Mouse (Mus musculus): ENCODE data around the gene Tspan18. TPM values are rescaled to one million over a fixed set of nuclear protein-coding genes. Genes with fewer than 3 reads are reported as not detected.

Tspan18 gene
- total RNA-seq, 4 experiments from 2014 or later, result 0.97 to 1.5 (median 1.4) TPM

DNA sequence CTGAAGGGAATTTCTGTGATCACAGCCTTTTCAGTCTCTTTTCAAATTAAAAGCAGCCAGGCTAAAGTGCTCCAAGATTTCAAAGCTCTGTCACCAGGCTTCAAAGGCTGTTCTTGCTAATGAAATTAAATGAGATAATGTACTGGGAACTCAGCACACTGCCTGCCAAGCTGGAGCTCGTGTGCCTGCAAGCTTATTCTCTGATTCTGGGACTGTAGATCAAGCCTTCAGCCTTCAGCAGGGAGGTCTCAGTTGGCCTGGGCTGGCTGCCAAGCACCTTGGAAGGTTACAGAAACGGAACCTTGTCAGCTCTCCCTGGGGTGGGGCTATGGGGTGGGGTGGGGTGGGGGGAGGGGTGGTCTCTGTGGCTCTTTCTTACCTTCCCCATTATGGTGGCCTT, 171.0 kb downstream of the Tspan18 start:
- no peak for DNase-seq (ENCODE audit: low spot score in 2 of 2)

DNA sequence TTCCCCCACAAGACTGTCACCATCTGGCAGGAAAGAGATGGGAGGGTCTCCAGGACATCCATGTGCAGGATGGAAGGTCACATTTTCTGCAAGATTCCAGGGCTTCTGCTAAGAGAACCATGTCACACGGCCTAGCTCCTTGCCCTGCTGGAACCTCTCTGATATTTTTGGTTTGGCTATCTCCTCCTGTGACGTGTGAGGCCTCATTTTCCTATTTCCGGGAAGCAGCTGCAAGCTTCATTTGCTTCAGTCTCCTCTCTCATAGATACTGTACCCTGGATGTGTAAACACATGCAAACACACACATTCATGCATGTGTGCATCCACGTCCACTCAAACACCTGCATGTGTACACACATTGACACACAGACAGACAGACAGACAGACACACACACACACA, 171.5 kb downstream of the Tspan18 start:
- no peak for DNase-seq (ENCODE audit: low spot score in 2 of 2)

DNA sequence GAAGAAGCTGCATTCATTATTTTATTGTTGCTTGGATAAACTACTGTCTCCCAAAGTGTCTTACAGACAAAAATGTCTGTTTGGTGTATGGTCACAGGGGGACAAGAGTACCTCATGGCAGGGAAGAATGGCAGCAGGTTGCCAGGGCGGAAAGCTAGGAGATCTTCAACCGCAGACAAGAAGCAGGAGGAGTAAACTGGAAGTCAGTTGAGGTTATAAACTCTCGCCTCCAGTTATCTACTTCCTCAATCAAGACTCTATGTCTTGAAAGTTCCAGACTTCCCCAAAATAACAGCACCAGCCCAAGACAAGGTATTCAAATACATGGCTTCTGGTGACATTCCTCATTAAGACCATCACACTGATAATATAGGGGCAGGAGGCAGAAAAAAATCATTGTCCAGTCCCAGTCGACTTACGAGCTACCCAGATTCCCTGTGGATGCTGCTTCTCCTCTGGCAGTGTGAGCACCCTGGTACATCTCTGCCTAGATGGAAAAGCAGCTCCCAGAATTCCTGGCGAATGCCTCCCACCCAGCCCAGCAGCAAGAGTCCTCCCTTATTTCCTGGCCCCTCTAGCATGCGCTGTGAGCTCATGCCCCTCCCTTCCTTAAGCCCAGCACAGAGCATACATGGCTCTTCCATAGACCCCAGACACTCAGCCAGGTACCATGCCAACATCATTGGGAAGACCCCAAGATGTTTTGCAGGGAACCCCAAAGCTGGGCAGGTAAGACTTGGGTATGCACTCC, 172.2 kb downstream of the Tspan18 start:
- no peak for DNase-seq (ENCODE audit: low spot score in 2 of 2)

DNA sequence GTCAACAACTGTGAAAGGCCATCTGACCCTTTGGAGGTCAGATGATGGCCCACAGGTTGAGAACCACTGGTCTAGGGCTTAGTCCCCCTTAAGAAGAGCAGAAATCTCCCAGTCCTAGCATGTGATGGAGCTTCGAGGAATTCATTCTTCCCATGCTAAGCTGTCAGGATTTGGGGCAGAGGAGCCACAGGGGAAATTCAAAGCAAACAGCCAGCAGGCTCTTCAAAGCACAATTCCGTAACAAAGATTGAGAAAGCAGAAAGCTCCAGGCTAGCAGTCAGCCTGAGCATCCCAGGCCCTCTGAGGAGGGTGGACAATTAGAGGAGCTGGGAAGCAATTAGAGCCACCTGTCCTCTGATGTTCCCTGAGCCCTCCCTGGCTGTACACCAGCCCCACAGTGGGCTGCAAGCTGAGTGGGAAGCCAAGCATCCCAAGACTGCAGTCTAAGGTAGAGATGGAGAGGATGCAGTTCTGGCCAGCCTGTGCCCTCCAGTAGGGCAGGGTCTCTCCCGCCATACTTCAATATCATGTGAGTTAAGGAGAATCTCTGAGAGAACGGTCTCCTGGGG, 173.8 kb downstream of the Tspan18 start:
- DNase-seq (ENCODE audit: low spot score in 2 of 2), result no peak

DNA sequence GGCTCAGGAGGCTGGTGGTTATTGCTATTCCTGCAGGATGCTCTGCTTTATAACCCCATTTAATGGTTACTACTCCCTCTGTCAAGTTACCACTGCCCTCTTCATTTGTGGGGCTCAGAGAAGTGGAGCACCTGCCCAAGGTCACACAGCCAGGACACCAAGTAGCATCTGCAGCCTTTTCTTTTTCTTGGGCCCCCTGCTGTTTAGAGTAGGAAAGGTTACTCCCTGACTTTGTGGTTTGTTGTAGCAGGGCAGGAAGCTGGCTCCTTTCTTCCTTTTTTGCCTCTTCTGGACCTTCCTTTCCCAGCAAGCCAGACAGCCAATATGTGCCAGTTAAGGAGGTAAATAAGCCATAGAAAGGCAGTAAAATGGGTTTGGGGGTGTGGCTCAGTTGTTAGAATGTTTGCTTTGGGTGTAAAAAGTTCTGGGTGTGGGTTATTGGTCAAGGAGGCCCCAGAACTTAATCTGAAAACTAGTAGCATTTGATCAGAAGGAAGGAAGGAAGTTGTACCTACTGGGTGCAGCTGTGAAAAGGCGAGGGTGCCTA, 179.7 kb downstream of the Tspan18 start:
- no peak for DNase-seq (ENCODE audit: low spot score in 2 of 2)

DNA sequence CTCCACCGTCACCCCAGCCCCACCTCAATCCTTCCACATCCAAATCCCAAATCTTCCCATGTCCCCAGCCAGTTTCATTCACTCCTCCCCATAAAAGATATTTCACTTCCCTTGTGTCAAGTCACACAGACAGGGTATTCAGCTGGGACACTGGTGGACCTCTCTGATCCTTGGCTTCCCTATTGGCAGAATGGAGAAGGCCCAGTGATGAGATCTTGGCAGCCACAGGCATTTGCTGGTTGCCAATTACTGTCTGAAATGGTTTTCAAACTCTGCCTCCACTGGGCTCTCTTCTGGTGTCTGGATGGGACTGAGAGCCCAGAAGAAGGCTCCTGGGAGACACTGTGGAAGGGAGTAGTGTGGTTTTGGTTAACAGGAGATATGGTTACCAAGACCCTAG, 180.5 kb downstream of the Tspan18 start:
- no peak for DNase-seq (ENCODE audit: low spot score in 2 of 2)

DNA sequence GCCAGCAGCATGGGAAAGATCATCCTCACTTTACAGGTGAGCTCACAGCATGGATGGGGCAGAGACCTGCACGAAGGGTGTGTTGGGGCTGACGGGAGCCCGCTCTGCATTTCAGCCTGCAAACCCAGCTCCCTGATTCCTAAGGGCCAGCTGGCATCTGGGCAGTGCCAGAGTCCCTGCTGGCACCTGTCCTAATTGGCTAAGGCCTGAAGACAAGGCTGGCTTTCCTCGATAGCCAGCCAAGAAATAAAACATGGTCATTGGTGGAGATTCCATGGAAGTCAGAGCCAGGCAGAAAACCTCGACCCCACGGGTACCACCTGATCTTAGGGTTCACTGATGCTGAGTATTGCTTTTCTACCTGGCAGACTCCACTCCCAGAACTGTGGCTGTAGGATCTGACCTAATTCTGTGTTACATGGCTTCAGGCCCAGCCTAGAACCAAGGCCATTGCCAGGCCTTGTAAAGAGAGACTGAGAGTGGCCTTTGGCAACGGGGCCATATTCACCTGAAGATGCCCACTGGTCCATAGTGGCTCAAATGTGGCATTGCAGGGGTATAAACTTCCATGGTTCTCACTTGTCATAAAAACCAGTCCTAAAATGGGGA, 181.3 kb downstream of the Tspan18 start:
- DNase-seq (ENCODE audit: low spot score in 2 of 2), result peak in 1 of 2 experiments; percentile 32

DNA sequence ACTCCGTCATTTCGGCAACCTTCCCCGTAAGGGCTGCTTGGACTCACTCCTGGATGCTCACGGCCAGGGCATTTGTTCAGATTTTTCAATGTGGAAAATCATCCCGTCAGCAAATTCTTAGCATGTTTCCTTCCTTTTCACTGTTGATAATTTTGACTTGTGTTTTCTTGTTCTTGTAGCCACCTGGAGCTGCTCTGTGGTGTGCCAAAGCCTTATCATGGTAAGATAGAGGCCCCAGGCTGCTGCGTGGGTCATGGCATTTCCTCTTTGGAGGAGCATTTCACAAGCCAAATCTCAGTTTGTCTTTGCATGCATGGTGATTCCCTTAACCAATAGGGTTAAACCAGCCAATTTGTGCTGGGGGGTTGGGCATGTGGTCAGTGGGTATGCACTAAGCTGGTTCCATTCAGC, 182.1 kb downstream of the Tspan18 start:
- no peak for DNase-seq (ENCODE audit: low spot score in 2 of 2)

Other genes with a start within 250 kb of the Tspan18 start
- gene Trp53i11, start 147.0 kb downstream of the Tspan18 start, total RNA-seq (2022), result 1 to 10 TPM; 1.8 to 5.2 (median 3.3) TPM
- gene Cd82, start 128.6 kb upstream of the Tspan18 start, total RNA-seq (2022), result 10 to 100 TPM in 1 of 4 experiments, 1 to 10 TPM in 3; 7.6 to 10.1 (median 9.8) TPM
- gene Gm10803, start 226.1 kb upstream of the Tspan18 start, total RNA-seq (2022), result not detected